In the genomic region with DNA sequence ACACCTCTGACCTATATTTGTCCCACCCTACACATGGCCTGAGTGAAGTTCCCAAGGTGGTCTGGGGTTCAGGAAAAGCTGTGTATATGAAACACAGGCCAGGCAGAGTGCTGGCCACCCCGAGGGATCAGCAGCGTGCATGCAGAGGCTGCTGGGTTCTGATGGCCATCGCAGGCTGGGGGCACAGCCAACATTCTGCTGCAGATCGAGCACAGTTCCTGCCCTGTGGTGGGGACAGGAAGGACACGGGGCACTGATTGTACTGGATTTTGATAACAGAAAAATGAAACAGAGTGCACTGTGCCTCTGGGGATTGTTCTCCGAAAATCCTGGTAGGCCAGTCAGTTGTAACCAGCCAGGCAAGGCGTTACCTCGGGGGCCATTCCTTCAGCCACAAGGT, we compare ENCODE assay signal across 18 mouse cellular contexts.
DNase-seq lines count a peak whose midpoint lies in the region; ATAC-seq lines count a peak whose summit lies in the region.
"Had no signal": no experiment of that assay in that cellular context is flagged by ENCODE, and none has a peak within 500 bp of the region (broad histone marks: within the 10 kb centered on the region; RNA-seq: fewer than 3 reads in every experiment).

No protein-coding gene starts in this region.

- peaks cover 13% of the 10 kb centered on the region for H3K4me1 ChIP-seq in hindbrain, embryonic 10.5 days (replicated peaks)

- ATAC-seq in hematopoietic stem cell, adult 5-6 weeks (replicated peaks in 1 of 2; ENCODE audit: insufficient read depth in 1 of 2, low FRiP score in 2 of 2, low TSS enrichment in 1 of 2, low read depth in 1 of 2, poor library complexity in 2 of 2, severe bottlenecking in 2 of 2) = peak; percentile 43 to 66; a peak in 3 of 4 replicates
- ATAC-seq in activated CD4-positive, CD25-positive, alpha-beta regulatory T cell, adult 4 months = no peak
- ATAC-seq: forebrain, embryonic 16.5 days; intestine, embryonic 16.5 days had no signal

- 93% methylated on average over 8 of the region's 8 CpGs for WGBS in hindbrain, embryonic 10.5 days

- H3K27me3 ChIP-seq in hindbrain, embryonic 10.5 days (ENCODE audit: insufficient read depth, poor library complexity, severe bottlenecking) = no peaks in the 10 kb centered on the region
- H3K27me3 ChIP-seq: CH12.LX; embryonic facial prominence, embryonic 12.5 days; hindbrain, embryonic 15.5 days; limb, embryonic 15.5 days had no signal

- no peaks in the 10 kb centered on the region for H3K9me3 ChIP-seq in hindbrain, embryonic 10.5 days
- H3K9me3 ChIP-seq: embryonic facial prominence, embryonic 12.5 days; hindbrain, embryonic 15.5 days; limb, embryonic 15.5 days had no signal

- H3K36me3 ChIP-seq in hindbrain, embryonic 10.5 days = no peaks in the 10 kb centered on the region
- H3K36me3 ChIP-seq: embryonic facial prominence, embryonic 12.5 days; hindbrain, embryonic 15.5 days; limb, embryonic 15.5 days had no signal

- no peak overlapping the region for H3K4me3 ChIP-seq in hindbrain, embryonic 10.5 days
- H3K4me3 ChIP-seq: embryonic facial prominence, embryonic 12.5 days; hindbrain, embryonic 15.5 days; limb, embryonic 15.5 days had no signal

- no peak overlapping the region for H3K27ac ChIP-seq in hindbrain, embryonic 10.5 days
- H3K27ac ChIP-seq: embryonic facial prominence, embryonic 12.5 days; hindbrain, embryonic 15.5 days; limb, embryonic 15.5 days had no signal

- DNase-seq in adrenal gland, postnatal 14 days = peak; percentile 16
- no peak for DNase-seq in adrenal gland, adult 18-20 months (ENCODE audit: low spot score in 2 of 2)
- DNase-seq in kidney, postnatal 10 days = peak; percentile 43
- no peak for DNase-seq in kidney, adult 18-20 months
- peak; percentile 28 for DNase-seq in 416B (ENCODE audit: low read depth)
- DNase-seq in hindbrain, embryonic 10.5 days (ENCODE audit: low spot score) = no peak
- DNase-seq: cerebellum, adult 8-10 months; layer of hippocampus, postnatal 36 days; spleen, adult 18-20 months; thymus, postnatal 4 days had no signal

Comparison
In these comparisons a context has a peak if more than half of its experiments do, and no peak if none do; other contexts are left out.
1. DNase-seq: peak in adrenal gland, postnatal 14 days (single experiment), kidney, postnatal 10 days (single experiment) and 416B (single experiment); none in adrenal gland, adult 18-20 months (0 of 2), kidney, adult 18-20 months (single experiment) and hindbrain, embryonic 10.5 days (single experiment).